Mouse (Mus musculus): ENCODE results near the gene Vmn2r27.

GRCm38 (mm10) chr6:124278291-124278690 is 46.6 kb upstream of the Vmn2r27 start:
- TF ChIP-seq EP300 (IDR thresholded peaks at IDR 0.05; ENCODE audit: insufficient read depth, low read depth, low read length) (no peak), CTCF (IDR thresholded peaks at IDR 0.05; ENCODE audit: low read depth, low read length) (no peak), POLR2A (IDR thresholded peaks at IDR 0.05; ENCODE audit: insufficient read depth, low read length) (no peak)
